Mouse (Mus musculus) embryo, embryonic 9.5 days (tissue): ENCODE data around the gene Btrc.

Experiments used
- DNase-seq: peaks from one replicate; pipeline ENCODE4 v3.0.0-alpha.2; 2017; ENCODE audit errors: extremely low spot score

The Btrc gene

DNA sequence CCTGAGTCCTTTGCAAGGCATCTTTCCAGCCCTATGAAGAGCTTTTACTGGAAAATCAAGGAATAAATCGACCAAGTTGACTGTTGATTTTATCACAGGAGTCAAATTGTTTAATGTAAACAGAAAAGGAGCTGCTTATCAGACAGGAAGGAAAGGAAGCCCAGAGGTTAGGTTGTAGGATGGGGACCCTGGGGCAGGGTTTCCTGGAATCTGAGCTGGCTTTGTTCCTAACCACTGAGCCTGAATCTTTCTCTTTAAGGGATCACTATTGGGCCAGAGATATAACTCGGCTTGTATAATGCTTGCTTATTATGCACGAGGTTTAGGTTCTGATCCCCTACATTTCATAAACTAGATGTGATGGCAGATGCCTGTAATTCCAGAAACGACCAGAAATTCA lies 64.6 kb downstream of the Btrc start:
- no peak for DNase-seq

DNA sequence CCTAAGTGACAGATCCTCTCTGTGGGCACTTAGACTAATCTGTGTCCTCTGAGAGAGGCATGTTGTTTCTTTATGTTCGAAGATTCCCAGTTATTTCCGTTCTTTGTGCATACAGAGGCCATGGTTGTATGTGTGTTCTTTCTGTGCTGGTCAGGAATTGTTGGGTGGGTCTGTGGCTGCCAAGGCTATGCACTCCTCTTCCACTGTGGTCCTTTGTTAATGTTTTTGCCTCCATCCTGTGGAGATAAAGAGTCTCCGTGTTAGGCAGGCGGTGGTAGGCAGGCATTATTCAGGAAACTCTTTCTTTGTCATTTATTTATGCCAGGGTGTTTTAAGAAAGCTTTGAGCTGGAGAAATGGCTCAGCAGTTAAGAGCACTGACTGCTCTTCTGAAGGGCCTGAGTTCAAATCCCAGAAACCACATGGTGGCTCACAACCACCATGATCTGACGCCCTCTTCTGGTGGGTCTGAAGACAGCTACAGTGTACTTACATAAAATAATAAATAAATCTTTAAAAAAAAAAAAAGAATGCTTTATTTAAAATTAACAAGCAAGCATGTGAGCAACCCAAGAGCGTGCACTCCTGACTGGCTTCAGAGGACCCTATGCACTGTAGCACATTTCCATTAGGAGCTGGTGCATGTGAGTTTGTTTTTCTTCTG lies 67.6 kb downstream of the Btrc start:
- DNase-seq = no peak

DNA sequence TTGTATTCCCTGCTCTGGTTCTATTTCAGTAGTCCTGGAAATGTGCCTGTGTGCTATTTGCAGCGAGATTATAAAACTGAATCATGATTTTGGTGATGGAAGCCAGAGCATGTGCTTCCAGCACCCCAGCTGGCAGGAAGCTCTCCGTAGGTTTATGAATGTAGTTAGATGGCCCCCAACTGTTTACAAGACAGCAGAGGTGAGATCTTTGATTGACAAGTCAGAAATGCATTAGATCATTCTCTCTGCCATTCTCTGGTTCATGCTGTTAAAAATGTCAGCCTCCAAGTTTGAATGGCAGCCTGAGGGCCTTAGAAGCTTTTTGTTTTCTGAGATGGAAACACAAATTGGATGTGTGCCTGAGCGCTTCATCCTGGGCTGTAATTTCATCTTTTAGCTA lies 68.8 kb downstream of the Btrc start:
- no peak for DNase-seq

DNA sequence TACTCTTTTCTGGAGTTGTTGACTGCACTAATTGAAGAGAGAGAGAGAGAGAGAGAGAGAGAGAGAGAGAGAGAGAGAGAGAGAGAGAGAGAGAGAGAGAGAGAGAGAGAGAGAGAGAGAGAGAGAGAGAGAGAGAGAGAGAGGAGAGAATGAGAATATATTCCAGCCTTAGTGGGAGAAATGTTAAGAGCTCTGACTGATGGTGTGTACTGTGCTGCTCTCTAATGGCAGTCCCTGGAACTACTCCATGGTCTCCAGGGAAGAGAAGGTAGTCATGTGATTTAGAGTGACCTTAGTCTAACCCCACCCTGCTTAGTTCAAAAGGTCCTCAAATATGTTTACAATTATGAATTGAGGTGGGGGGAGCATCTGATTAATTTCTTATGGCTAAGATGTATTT lies 72.5 kb downstream of the Btrc start:
- peak; percentile 71 for DNase-seq

- DNase-seq = no peak
These were observed 73.6 kb downstream of the Btrc start for GRCm38 (mm10) chr19:45437175-45437574.

GRCm38 (mm10) chr19:45438191-45438590 lies 74.7 kb downstream of the Btrc start:
- DNase-seq = no peak

DNA sequence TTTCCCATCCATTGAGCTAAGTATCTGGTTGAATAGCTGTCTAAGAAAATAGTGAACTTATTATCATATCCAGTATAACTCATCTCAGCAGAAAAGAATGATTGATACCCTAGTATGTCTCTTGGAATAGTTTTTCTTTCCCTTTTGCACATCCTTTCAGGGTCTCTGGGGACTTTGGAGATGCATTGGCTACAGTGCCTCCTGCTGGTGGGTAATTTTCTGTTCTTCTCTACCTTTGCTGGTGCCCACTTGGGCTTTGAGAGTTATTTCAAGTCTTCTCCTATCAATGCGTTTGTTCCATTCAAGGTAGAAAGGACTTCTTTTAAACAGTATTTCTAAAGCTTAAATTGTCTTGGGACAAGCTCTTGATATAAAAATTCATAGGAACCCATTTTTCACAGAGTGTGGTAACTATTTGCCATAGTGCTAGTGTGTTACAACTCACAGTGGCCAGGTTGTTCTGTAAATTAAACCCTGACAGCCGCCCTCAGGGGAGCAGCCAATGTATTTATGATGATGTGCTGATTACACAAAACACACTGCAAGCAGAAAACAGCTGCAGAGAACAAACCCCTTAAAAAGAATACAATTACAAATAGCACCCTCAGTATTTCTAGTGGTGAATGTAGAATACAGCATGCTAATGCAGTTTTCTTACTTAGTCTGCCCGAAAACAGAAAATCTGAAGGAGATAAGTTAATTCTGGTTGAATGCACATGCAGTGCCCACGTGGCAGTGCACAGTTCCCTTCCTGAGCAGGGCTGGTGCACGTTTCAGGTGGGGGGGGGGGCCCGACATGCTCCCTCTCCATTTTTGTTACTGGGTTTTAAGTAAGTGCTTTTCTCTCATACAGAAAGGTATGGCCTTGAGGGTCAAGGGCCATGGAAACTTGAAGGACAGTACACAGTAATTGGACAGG lies 75.7 kb downstream of the Btrc start:
- DNase-seq = no peak

DNA sequence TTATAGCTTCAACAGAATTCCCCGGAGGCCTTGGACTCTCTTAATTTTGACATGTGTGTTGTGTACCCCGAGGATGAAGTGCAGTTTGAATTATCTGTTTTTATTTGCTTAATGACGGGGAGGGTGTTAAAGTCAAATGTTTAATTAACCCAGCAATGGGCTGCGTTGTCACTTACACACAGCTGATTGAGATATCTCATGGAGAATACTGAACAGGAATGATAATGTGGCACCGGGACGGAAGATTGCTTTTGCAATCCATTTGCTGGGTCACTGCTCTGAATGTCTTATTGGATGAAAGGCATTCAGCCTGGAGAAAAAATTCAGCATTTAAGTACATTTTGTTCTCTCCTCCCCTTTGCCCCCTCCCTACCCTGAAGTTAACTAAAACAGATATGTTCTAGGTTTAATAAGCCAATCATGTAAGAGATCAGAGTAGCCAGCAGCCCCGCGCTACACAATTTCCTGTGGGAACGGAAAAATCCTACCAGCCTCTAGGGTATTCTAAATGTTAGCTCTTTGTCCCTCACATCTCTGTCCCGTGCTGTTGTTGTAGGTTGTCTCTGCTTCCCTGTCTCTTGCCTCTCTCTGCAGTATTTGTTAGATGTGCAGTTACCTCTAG lies 77.1 kb downstream of the Btrc start:
- no peak for DNase-seq

DNA sequence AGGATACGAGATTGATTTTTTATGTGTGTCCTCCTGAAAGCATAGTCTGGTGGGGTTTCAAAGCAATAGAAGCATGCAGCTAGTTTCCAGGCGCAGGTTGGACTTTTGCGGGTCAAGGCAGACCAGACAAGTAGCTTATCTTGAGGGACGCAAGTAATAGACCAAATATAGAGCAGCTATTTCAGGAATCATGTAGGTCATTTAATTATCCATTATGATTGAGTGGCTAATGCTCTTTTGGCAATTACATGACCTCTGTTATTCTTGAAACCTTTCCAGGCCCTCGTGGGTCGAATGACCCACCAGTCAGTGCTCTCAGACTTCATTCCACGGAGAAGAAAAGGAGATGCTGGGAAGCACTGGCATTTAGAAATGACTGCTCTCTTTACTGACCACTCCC lies 78.2 kb downstream of the Btrc start:
- DNase-seq = no peak

- no peak for DNase-seq
These were observed 81.9 kb downstream of the Btrc start for GRCm38 (mm10) chr19:45445253-45445933.

DNA sequence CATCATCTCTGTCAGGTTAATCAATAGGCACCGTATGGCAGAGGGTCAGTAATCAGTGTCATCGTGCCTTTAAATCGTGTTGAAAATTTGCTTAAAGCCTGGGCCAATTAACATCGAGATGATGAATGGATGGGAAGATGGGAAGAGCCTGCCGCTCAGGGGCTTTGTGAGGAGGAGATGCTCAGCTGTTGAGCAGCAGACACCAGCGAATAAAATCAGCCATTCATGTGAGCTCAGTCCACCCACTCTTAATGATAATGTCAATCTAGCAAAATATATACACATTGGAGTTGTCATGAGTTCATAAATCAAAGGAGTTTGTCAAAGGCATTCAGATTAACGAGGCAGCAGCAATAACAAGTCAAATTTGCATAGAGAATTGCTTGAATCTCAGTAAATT lies 83.1 kb downstream of the Btrc start:
- DNase-seq = no peak

DNA sequence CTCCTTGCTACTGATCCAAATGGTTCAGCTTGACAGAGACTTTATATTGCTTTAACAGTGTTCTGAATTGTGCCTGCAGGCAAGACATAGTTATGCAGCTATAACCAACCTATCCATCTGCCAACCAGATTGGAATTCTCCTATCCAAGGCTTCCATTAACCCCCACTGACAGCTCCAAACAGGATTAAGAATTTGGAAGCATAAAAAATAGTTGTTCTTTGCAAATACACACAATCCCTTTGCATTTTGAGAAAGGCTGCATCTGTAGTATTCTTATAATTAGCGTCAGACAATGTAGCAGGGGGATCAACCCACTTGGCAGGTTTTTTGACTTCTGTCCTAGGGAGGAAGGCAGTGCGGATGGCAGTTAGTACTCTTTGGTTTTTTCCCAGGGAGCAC lies 83.7 kb downstream of the Btrc start:
- DNase-seq = no peak

DNA sequence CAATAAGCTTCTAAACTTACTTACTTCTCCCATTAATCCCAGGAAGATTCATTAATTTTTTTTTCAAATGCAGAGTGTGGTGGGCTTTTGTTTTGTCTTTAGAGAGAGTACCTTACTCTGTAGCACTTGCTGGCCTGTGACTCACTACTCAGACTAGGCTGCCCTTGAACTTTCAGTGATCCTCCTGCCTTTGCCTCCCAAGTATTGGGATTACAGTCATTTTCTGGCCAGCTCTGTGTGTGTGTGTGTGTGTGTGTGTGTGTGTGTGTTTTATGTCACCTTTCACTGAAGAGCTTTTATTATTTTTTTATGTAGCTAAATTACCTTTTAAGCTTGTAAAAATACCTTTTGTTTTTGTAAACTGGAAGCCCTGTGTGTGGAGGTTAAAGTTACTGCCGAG lies 84.4 kb downstream of the Btrc start:
- DNase-seq = no peak

GRCm38 (mm10) chr19:45454391-45454790 lies 90.9 kb downstream of the Btrc start:
- no peak for DNase-seq

GRCm38 (mm10) chr19:45456896-45457295 lies 93.4 kb downstream of the Btrc start:
- DNase-seq = no peak

GRCm38 (mm10) chr19:45458702-45459101 lies 95.2 kb downstream of the Btrc start:
- DNase-seq = peak; percentile 80

DNA sequence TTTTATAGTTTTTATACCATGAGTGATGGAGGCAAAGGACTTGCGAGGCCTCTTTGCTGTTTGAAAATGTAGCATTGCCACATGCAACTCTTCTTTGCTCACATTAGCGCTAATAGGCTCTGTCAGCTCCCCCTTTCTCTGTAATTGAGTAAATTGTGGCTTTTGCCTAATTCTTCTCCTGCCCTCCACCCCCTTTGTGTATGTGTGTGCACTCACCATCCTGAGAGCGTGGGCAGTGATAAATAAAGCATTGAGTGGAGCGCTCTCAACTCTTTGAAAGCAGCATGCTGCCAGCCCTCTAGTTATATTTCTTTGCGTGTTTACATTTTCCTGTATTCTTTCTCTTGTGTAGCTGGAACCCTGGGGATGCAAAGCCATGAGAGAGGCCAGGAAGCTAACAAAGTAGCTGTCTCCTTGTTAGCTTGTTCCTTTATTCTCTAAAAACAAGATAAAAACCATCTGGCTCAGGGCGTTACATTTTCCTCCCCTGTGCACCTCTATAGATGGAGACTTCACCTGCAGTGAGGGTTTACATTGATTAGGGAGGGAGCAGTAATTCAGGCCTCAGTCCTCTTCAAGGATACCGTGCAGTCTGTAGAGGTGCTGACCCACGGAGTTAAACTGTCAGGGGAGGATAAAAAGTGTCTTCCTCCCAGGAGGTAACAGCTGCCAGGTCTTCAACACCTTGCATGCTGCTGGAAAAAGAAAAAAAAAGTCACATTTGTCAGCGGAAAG lies 96.6 kb downstream of the Btrc start:
- DNase-seq = no peak

- peak; percentile 35 for DNase-seq
These were observed 97.5 kb downstream of the Btrc start for GRCm38 (mm10) chr19:45460749-45461736.

DNA sequence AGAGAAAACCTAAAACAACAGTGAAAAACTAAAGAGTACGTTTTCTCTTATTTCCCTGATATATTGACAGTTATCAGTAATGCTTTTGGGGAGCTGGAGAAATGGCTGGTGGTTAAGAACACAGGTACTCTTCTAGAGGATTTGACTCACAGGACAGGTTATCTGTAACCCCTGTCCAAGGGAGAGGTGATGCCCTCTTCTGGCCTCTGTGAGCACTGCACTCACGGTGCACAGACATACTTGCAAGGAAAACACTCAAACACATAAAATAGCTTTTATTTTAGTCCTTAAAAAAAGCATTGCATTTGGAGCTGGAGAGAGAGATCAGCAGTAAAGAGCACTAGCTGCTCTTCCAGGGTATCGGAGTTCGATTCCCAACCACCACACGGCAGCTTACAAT lies 106.2 kb downstream of the Btrc start:
- DNase-seq = no peak
